Mouse (Mus musculus): ENCODE measurements around the gene Nup98. TPM values are rescaled to one million over a fixed set of nuclear protein-coding genes. Genes with fewer than 3 reads are reported as not detected.

The Nup98 gene
- total and polyA plus RNA-seq, 3 experiments = 24.6 to 37.1 (median 25.0) TPM

DNA sequence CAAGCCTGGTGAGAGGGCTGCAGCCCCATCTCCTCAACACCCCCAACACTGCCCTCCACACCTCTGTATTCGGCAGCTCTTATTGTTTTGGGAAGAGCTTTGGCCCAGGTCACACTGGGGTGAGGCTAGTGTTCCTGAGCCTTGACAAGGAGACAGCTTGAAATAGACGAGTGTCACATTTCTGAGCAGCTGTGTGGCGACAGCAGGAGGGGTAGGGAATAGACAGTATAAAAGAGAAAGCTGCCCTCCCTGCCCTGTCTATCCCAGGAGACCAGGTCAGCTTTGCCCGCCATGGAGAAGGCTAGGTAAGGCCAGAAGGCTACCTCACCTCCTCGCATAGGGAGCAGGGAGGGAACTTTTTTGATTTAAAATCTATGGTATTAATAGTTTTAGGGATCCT, 108.5 kb downstream of the Nup98 start, which contains the start of gene Art1:
Art1 (plus strand) TSS at position 257 of the 400 bp plus-strand sequence.
- TF ChIP-seq UBTF (IDR thresholded peaks at IDR 0.05; ENCODE audit: low read depth, low read length) (no peak), ZC3H11A (IDR thresholded peaks at IDR 0.05; ENCODE audit: low read depth, low read length) (no peak), EP300 (IDR thresholded peaks at IDR 0.05; ENCODE audit: low read length) (no peak), ZNF384 (IDR thresholded peaks at IDR 0.05; ENCODE audit: low read depth, low read length) (no peak), E2F4 (IDR thresholded peaks at IDR 0.05; ENCODE audit: insufficient replicate concordance, low read depth, low read length) (no peak), JUN (IDR thresholded peaks at IDR 0.05; ENCODE audit: insufficient read depth, low read depth, low read length) (no peak), BHLHE40 (IDR thresholded peaks at IDR 0.05; ENCODE audit: low read depth, low read length) (no peak), PAX5 (IDR thresholded peaks at IDR 0.05; ENCODE audit: low read length) (no peak), NELFE (IDR thresholded peaks at IDR 0.05; ENCODE audit: low read depth, low read length) (no peak), RCOR1 (conservative IDR thresholded peaks at IDR 0.05; ENCODE audit: low read depth, low read length) (no peak), CHD2 (IDR thresholded peaks at IDR 0.05; ENCODE audit: low read length) (no peak), MXI1 (IDR thresholded peaks at IDR 0.05; ENCODE audit: low read depth, low read length) (no peak), ZMIZ1 (IDR thresholded peaks at IDR 0.05; ENCODE audit: low read depth, low read length) (no peak), CTCF (conservative IDR thresholded peaks at IDR 0.05 in 1 of 2, IDR thresholded peaks at IDR 0.05 in 1 of 2; ENCODE audit: low read depth in 2 of 2, low read length in 2 of 2) (no peak), TCF12 (IDR thresholded peaks at IDR 0.05; ENCODE audit: low read depth, low read length) (no peak), USF1 (IDR thresholded peaks at IDR 0.05; ENCODE audit: low read depth, low read length) (no peak)
- Histone ChIP-seq H3K27ac (ENCODE audit: insufficient read depth, low read depth) (no peak within 1 kb of the TSS), H3K9ac (ENCODE audit: insufficient read depth, low read depth) (no peak within 1 kb of the TSS)

DNA sequence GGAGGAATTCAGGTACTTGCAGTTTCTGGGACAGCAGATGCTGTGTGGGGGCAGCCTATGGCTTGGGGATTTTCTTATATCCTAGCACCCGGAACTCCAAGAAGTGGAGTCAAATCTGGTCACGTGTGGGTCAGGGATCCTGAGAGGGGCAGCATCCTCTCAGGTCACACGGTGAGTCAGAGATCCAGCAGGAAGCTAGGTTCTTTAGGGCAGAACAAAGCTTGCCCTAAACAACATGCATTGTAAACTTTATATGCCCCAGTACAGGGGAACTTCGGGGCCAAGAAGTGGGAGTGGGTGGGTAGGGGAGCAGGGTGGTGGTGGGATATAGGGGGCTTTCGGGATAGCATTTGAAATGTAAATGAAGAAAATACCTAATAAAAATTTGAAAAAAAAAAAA, 109.1 kb downstream of the Nup98 start:
- Histone ChIP-seq H3K4me3 (replicated peaks in 1 of 3; ENCODE audit: low read depth in 2 of 3, low read length in 2 of 3, poor library complexity in 1 of 3) (no peak overlapping the region), H3K9ac (ENCODE audit: insufficient read depth, low read depth) (no peak overlapping the region), H3K27ac (ENCODE audit: insufficient read depth, low read depth) (no peak overlapping the region), H3K27me3 (replicated peaks) (no peaks in the 10 kb centered on the region), H3K79me2 (replicated peaks; ENCODE audit: control insufficient read depth, extremely low read depth, insufficient read depth, poor library complexity, severe bottlenecking) (no peaks in the 10 kb centered on the region), H3K4me2 (ENCODE audit: insufficient read depth, low read depth, poor library complexity, severe bottlenecking) (no peak overlapping the region), H3K9me3 (replicated peaks; ENCODE audit: low read length) (no peaks in the 10 kb centered on the region), H3K4me1 (ENCODE audit: control insufficient read depth in 1 of 2, insufficient read depth in 2 of 2) (peaks cover 0 to 25% of the 10 kb centered on the region in 2 experiments; a peak in 3 of 4 replicates), H3K36me3 (replicated peaks in 1 of 2; ENCODE audit: control insufficient read depth in 1 of 2, insufficient read depth in 1 of 2, low read length in 1 of 2) (peaks cover 0 to 34% of the 10 kb centered on the region in 2 experiments)
- TF ChIP-seq ETS1 (conservative IDR thresholded peaks at IDR 0.05; ENCODE audit: low read depth, low read length) (no peak), JUND (conservative IDR thresholded peaks at IDR 0.05; ENCODE audit: low read depth, low read length) (no peak), RAD21 (IDR thresholded peaks at IDR 0.05; ENCODE audit: low read depth, low read length) (no peak), CHD1 (IDR thresholded peaks at IDR 0.05; ENCODE audit: low read depth, low read length) (no peak), USF1 (IDR thresholded peaks at IDR 0.05; ENCODE audit: low read depth, low read length) (no peak), ELF1 (IDR thresholded peaks at IDR 0.05; ENCODE audit: low read depth, low read length) (no peak), SIN3A (IDR thresholded peaks at IDR 0.05; ENCODE audit: low read length) (no peak)
- dilution Hi-C loops (cut with MboI; ENCODE audit: extremely low pct_ligation_motif_present, extremely low pct_unique_long_range_greater_than_20kb, low sequenced_read_pairs) = no loop called here
- in situ Hi-C loops (cut with MboI; ENCODE audit: low pct_ligation_motif_present, low pct_unique_long_range_greater_than_20kb, low sequenced_read_pairs) = no loop called here
- no peak for DNase-seq (ENCODE audit: extremely low read depth)

More for the DNA sequence above, 108.5 kb downstream of the Nup98 start, which contains the start of gene Art1:
- no peak for DNase-seq (ENCODE audit: extremely low read depth)
- dilution Hi-C loops (cut with MboI; ENCODE audit: extremely low pct_ligation_motif_present, extremely low pct_unique_long_range_greater_than_20kb, low sequenced_read_pairs) (no loop called here), in situ Hi-C loops (cut with MboI; ENCODE audit: low pct_ligation_motif_present, low pct_unique_long_range_greater_than_20kb, low sequenced_read_pairs) (no loop called here)
- Histone ChIP-seq H3K79me2 (replicated peaks; ENCODE audit: control insufficient read depth, extremely low read depth, insufficient read depth, poor library complexity, severe bottlenecking) (no peaks in the 10 kb centered on the region), H3K4me3 (replicated peaks in 1 of 3; ENCODE audit: low read depth in 2 of 3, low read length in 2 of 3, poor library complexity in 1 of 3) (peak within 1 kb of the TSS; percentile 35 to 55 (median 44)), H3K36me3 (replicated peaks in 1 of 2; ENCODE audit: control insufficient read depth in 1 of 2, insufficient read depth in 1 of 2, low read length in 1 of 2) (peaks cover 0 to 30% of the 10 kb centered on the region in 2 experiments), H3K9me3 (replicated peaks; ENCODE audit: low read length) (no peaks in the 10 kb centered on the region), H3K4me1 (ENCODE audit: control insufficient read depth in 1 of 2, insufficient read depth in 2 of 2) (peaks cover 0 to 25% of the 10 kb centered on the region in 2 experiments; a peak in 3 of 4 replicates), H3K27me3 (replicated peaks) (no peaks in the 10 kb centered on the region), H3K4me2 (ENCODE audit: insufficient read depth, low read depth, poor library complexity, severe bottlenecking) (no peak within 1 kb of the TSS)

All from CH12.LX (cell line).